Mouse (Mus musculus) olfactory bulb, adult 2 months (tissue): ENCODE data around the gene Qrsl1.

Experiments used
- CTCF ChIP-seq: fragments of 200-500 bp; IDR thresholded peaks from 2 replicates; pipeline ENCODE4 v1.5.1; 2012; ENCODE audit warnings: low read depth, mild to moderate bottlenecking, low read length, moderate library complexity; ENCODE audit not compliant: insufficient read depth
- POLR2A ChIP-seq: fragments of 200-500 bp; IDR thresholded peaks from 2 replicates; pipeline ENCODE4 v1.6.1; 2012; ENCODE audit warnings: mild to moderate bottlenecking, low read depth, low read length, moderate library complexity; ENCODE audit not compliant: insufficient read depth

DNA sequence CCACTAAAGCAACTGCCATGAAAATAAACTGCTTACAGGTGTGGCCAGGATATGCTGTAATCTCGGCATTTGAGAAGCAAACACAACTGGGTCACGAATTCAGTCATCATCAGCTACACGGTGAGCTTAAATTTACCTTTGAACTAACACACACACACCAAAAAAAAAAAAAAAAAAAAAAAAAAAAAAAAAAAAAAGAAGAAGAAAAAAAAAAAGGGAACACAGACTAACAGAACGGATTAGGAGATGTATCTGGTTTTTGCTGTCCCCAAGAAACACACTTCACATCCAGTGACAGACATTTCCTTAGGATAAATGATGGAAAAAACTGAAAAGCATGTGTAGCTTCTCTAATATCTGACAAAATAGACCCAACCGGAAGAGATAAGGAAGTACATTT lies 49.6 kb downstream of the Qrsl1 start:
- TF ChIP-seq CTCF (no peak), POLR2A (no peak)
